Mouse (Mus musculus) C2C12 (cell line): ENCODE results near the gene Lmf1.

Experiments
- CEBPB ChIP-seq: IDR thresholded peaks from one replicate; pipeline ENCODE4 v1.6.1; 2011; ENCODE audit warnings: low read depth, mild to moderate bottlenecking, control low read depth, moderate library complexity
- CTCF ChIP-seq: IDR thresholded peaks from one replicate; pipeline ENCODE4 v1.5.1; 2011; ENCODE audit not compliant: control insufficient read depth, insufficient read depth, insufficient read length
- FOSL1 ChIP-seq: IDR thresholded peaks from one replicate; pipeline ENCODE4 v1.8.0; 2011; ENCODE audit warnings: mild to moderate bottlenecking, low read length; ENCODE audit not compliant: poor library complexity, insufficient read depth, severe bottlenecking
- MAX ChIP-seq: IDR thresholded peaks from one replicate; pipeline ENCODE4 v1.6.1; 2011; ENCODE audit warnings: mild to moderate bottlenecking, control low read depth
- MYOD1 ChIP-seq: IDR thresholded peaks from one replicate; pipeline ENCODE4 v1.6.1; 2011; ENCODE audit warnings: low read depth; ENCODE audit not compliant: control insufficient read depth, insufficient read length
- MYOG ChIP-seq: IDR thresholded peaks from one replicate; pipeline ENCODE4 v1.6.1; 2011; ENCODE audit not compliant: control insufficient read depth, insufficient read length; ENCODE audit errors: extremely low read depth
- USF1 ChIP-seq: IDR thresholded peaks from one replicate; pipeline ENCODE4 v1.6.1; 2011; ENCODE audit warnings: low read depth, mild to moderate bottlenecking, control low read depth, moderate library complexity

- TF ChIP-seq CEBPB, result no peak
- no peak for TF ChIP-seq CTCF
- no peak for TF ChIP-seq MYOD1
- no peak for TF ChIP-seq MAX
- no peak for TF ChIP-seq USF1
- TF ChIP-seq FOSL1, result no peak
- no peak for TF ChIP-seq MYOG
These were observed 87.0 kb downstream of the Lmf1 start for GRCm38 (mm10) chr17:25665891-25666290.
